Mouse (Mus musculus) layer of hippocampus, adult 18-20 months (tissue): ENCODE measurements around the gene Prkra. TPM values are rescaled to one million over a fixed set of nuclear protein-coding genes. Genes with fewer than 3 reads are reported as not detected.
A peak's percentile ranks its signal among the peaks of the same experiment; 100 is the strongest.
"Not testable (repeated sequence)": the region's sequence is repeated elsewhere in the genome, so short reads cannot be mapped to it uniquely, and the experiment has no call there.

Experiments used
- DNase-seq, 2 experiments: peaks; one replicate each; pipeline ENCODE4 v3.0.0; 2022; ENCODE audit warnings: low spot score in 2 of 2
- total RNA-seq, 2 experiments: library from RNA; stranded (reverse); gene quantifications; 2 replicates each; pipeline ENCODE4 v1.2.3; 2021

Gene Prkra
- total RNA-seq, 2 experiments from 2014 or later: 17.5 to 18.8 TPM

DNA sequence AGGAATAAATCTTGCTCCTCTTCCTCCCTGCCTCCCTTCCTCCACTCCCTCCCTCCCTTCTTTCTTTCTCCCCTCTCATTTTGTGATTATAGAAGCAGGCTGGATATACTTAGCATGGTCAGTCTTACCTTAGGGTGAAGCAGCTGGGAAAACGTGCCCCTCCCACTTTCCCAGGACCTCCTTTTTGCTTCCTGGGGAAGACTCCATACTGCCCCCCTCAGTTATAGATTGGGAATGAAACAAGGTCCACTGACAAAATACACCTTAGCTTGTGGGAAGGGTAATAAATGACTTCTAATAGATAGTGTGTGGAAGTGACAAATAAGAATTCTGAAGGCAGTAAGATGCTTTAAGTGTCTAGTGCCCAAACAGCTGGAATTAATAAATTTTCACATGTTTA lies 8.2 kb upstream of the Prkra start:
- no peak for DNase-seq

- no peak for DNase-seq
These were observed 7.6 kb upstream of the Prkra start for GRCm38 (mm10) chr2:76655444-76655843.

DNA sequence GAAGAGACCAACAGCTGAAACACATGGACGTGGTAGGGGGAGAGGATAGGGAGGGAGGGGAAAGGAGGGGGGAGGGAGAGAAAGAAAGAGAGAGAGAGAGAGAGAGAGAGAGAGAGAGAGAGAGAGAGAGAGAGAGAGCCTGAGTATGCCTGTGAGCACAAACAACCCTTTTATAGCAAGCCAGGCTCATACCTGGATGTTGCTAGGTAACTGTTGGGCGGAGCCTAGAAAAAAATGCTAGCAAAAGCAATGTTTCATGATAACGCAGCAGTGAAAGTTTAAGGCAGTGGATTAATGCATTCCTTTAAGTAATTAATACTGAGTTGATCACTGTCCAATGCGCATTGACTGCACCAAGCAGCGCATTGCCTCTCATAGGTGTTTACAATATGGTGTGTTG lies 6.8 kb upstream of the Prkra start:
- DNase-seq: no peak

DNA sequence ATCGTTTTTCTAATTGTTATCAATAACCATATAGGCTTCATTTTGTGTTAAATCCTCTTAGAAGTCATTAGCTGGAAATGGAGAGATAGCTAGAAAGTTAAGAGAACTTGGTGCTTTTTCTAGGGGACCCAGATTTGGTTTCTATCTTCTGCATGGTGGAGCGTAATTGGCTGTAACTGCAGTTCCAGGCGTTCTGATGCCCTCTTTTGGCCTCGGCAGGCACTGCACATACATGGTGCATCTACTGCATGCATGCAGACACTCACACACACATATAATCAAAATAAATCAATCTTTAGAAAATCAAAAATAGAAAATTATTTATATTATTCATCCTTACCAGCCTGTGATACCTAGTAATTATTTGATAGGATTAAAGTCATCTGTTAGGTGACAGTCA lies 5.3 kb upstream of the Prkra start:
- no peak for DNase-seq

DNA sequence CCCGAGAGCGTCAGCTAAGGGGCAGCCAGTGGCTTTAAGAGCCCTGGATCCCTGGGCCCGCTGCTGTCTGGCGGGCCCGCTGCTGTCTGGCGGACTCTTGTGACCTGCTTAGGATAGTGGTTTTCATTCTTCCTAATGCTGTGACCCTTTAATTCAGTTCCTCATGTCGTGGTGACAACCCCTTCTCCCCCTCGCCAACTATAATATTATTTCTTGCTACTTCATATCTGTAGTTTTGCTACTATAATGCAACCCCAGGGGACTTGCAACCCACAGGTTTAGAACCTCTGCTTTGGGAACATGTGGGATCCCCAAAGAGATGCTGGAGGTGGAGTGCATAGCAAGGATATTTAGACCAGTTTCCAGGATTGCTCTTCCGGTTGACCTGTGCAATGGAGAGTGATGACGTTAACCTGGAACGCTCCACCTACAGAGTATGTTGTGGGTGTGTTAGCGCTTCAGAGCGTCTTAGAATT lies 889 bp upstream of the Prkra start:
- peak in 1 of 2 experiments; percentile 10 for DNase-seq

- DNase-seq: peak in 1 of 2 experiments; percentile 12
These were observed 360 bp downstream of the Prkra start for GRCm38 (mm10) chr2:76647441-76647869.

GRCm38 (mm10) chr2:76643801-76644200 lies 4.0 kb downstream of the Prkra start:
- DNase-seq: no peak

- DNase-seq: no peak
These were observed 8.2 kb downstream of the Prkra start for GRCm38 (mm10) chr2:76639637-76640036.

DNA sequence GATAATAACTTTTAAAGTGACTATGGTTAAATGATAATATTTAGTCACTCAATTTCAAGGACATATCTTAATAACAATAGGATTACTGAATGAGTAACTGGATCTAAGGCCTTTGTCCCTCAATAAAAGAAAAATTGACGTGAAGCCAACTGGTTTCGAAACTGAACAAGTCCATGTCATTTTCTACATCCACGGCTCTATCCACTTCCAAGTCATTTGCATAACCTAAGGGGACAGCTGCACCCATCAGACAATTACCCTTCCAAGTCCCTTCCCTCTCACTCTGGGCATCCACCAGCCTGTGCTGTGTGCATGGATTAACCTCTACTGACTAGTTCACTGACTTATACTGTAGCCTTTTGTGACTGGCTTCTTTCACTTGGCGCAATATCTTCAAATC lies 16.2 kb downstream of the Prkra start:
- no peak for DNase-seq

GRCm38 (mm10) chr2:76630293-76630692 lies 17.5 kb downstream of the Prkra start:
- no peak for DNase-seq

GRCm38 (mm10) chr2:76622316-76622715 lies 25.5 kb downstream of the Prkra start:
- DNase-seq: not testable (repeated sequence)

DNA sequence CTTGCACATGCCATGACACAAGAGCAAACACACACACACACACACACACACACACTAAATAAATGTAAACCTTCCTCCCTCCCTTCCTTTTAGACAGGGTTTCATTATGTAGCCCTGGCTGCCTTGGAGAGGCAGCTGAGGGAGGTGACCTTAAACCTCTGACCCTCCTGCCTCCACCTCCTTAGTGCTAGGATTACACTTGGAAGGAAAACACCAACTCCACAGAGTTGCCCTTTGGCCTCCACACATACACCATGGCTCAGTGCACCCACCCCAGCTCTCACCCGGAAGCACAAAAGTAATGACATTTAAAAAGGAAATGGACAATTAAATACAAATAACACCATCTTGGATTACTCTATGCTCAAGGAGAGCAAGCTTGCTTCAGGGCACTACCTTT lies 26.1 kb downstream of the Prkra start:
- DNase-seq: no peak

DNA sequence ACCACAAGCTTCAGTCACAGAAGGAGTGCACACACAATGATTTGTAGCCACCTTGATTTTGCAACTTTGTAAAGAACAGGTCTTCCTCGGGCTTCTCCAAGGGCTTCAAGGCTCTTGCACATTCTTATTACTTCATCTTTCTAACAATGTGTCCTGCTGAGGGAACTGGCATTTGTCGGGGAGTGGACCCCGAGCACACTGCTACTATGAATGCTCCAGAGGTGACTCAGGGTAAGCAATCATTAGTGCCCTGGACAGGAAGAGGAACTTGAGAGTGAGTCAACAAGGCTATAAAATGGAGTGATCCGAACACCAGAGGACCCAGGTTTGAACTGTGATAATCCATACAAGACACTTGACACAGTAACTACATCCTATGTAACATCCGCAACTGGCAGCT lies 27.6 kb downstream of the Prkra start:
- DNase-seq: no peak

DNA sequence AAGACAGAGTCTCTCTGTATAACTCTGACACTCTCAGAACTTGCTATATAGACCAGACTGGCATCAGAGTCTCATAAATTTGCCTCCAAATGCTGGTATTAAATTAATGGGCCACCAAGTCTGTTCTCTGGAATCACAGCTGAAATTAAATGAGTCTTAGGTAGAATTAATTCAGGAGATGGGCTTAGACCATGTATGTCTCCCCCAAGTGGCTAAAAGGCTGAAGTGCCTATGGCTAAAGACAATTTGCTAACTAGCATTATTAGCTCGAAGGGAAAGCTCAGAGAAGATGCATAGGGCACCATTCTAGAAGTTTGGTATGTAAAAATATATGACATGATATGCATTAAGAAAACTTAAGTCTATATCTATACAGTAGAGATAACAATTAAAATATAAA lies 29.7 kb downstream of the Prkra start:
- peak; percentile 19 to 71 for DNase-seq

- no peak for DNase-seq
These were observed 35.8 kb downstream of the Prkra start for GRCm38 (mm10) chr2:76611996-76612395.

DNA sequence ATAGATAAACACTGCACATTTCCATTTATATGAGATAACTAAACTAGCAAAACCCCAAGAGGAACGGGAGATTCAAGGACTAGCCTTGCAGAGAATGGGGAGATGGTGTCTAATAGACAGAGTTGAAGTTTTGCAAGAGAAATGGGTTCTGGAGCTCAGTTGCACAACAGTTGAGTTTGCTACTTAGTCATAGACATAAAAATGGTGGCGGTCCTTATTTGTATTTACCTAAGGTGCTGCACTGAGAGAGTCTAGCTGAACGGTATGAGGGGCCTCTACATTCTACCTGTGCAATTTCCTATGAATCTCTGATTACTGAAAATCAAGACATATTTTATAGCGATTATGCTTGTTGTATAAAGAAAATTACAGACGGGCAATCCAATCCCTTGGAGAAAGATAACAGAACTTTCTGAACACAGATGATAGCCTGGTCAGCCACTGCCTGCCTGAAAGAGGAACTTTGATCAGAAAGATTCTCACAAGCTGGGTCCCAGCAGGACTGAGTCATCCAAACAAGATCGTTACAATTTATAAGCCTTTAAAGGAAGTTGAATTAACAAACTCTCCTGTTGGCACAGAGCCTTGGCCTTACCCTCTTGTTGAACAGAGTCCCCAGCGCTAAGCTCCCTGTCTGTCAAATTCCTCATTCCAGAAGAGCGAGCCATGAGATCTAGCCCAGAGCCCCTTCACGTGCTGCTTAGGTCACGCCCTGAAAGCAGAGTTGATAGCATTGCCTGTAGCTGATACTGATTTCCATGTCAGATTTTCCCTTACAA lies 37.3 kb downstream of the Prkra start:
- no peak for DNase-seq

DNA sequence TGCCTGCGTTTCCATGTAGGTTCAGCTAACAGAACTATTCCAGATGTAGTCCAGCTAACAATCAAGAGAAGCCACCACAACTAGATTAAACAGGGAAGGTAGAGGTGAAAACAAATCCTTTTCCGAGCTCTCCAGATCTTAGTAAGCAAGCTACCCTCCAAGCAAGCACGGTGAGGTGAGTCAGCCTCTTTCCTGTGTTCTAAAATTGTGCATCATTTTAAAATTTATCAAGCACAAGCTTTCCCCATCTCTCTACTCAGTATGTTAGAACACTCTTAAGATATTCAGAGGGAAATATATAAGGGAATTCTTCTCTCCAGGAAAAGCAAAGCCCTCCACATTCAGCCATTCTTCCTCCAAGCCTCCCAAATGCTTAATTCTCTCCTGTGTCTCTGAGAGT lies 41.1 kb downstream of the Prkra start:
- DNase-seq: no peak

DNA sequence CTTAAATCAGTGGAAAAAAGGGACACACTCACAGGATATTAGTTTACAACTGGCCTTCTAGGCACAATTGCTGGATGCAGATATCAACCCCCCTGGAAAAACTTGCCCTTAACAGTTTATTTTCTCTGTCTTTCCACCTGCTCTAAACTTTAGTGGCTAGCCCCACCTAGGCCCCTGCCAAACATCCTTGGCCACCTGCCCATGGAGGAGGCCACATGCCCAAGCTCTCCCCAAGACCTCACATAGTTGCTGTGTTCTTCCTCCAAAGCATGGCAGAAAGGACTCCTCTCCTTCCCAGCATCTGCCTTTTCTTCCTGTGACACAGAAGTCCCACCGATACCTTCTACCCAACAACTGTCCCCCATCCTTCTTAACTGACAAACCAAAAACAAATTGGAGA lies 45.6 kb downstream of the Prkra start:
- DNase-seq: no peak

GRCm38 (mm10) chr2:76599214-76599613 lies 48.6 kb downstream of the Prkra start:
- DNase-seq: peak in 1 of 2 experiments; percentile 52

DNA sequence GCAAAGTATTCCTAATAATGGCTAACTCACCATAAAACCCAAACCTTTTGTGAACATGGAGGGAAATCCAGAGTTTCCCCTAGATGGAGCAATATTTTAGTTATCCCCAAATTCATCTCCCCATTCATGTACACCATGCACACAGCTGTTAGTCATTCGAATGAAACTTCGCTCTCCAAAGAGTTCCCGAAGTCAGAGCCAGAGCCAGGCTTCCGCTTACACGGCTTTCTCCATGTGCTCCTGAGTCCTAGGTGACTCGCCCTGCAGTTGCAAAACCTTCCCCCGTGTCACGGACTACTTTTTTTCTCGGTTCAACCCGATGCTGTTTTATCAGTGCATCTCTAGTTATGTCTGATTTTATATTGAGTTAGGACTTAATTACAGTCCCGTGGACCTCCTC lies 50.3 kb downstream of the Prkra start:
- no peak for DNase-seq

DNA sequence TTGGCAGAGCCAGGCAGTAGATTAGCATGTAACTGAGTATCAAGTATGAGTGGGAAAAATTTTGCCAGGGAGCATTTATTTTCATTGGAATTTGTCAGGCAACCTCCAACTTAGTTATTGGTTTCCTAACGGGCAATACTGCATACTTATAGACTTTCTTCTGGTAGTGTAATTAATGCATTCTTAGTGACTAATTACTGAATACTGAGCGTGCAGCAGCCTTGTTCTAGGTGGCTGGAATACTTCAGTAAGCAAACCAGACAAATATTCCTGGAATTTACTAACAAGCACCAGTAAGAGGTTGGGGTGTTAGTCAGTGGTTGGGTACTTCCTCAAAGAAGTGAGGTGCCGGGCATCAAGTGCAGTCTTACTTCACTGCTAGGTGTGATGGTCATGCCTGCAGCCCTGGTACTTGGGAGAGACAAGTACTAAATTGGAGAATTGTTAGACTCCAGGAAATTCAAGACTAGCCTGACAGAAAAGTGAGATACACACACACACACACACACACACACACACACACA lies 55.4 kb downstream of the Prkra start:
- no peak for DNase-seq

DNA sequence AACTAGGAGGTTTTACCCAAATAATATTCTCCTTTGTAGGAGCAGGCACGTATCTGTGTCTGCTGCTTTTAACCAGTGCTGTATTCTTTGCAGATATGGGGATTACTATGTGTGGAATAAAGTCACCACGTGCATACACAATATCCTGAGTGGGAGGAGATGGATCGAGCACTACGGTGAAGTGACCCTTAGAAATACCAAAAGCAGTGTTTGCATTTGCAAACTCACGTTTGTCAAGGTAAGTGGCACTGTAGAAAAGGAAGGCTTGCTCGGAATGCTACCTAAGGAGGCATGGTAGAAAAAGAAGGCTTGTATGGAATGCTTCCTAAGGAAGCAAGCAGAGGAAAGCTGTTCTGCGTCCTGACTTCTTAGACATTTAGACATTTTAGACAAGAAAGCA lies 57.6 kb downstream of the Prkra start:
- DNase-seq: no peak

- DNase-seq: no peak
These were observed 60.9 kb downstream of the Prkra start for GRCm38 (mm10) chr2:76586906-76587305.
